Mouse (Mus musculus): ENCODE results near the gene Abhd12b. TPM values are rescaled to one million over a fixed set of nuclear protein-coding genes. Genes with fewer than 3 reads are reported as not detected.

The Abhd12b gene
- polyA plus RNA-seq, 1 experiment from 2014 or later = not detected

DNA sequence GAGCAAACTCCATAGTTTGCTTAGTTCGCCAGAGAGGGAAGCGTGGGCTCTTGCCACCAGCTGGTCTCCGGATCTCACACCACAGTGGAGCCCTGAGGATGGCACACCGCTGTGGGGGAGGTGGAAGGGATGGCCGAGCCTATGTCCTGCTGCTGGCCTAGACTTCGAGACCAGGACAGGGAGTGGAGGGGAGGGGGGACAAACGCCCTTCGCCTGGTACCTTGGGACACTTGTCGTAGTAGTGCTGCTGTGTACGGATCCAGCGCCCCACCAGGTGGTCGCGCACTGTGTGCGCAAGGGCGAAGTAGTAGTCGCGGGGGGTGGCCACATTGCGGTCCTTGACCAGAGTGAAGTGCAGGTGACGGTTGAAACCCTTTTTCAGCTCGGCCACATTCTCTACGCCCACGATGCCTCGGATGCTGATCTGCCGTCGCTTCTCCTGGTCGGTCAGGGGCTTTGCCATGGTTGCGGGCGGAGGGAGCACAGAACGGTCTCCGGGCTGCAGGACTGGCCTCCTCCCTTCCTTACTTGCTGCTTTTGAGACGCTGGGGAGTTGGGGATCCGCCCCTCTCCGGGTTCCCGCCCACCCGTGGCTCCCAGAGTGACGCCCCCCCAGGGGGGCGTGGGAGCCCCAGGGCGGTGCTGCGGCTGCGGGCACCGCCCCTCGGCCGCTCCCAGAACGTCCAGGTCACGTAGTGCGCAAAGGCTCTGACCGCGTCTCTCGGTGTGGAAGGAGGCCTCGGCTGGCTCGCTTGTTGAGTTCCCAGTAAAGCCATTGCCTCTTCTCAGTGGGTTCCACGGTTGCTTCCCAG lies 73.4 kb downstream of the Abhd12b start:
- peaks cover 4% of the 10 kb centered on the region for H3K27me3 ChIP-seq
- ATAC-seq (no peak), DNase-seq (ENCODE audit: low read depth, low spot score) (no peak)
- TF ChIP-seq CTCF (IDR thresholded peaks at IDR 0.05) = no peak
- in situ Hi-C loops (cut with MboI; ENCODE audit: low pct_unique_long_range_greater_than_20kb) = loop anchor here (25.0 kb wide), 1 partner anchor 710 kb away; the partner anchor contains the start of gene Actr10
- ChIA-PET POLR2A (no interaction called here), CTCF (no interaction called here)

DNA sequence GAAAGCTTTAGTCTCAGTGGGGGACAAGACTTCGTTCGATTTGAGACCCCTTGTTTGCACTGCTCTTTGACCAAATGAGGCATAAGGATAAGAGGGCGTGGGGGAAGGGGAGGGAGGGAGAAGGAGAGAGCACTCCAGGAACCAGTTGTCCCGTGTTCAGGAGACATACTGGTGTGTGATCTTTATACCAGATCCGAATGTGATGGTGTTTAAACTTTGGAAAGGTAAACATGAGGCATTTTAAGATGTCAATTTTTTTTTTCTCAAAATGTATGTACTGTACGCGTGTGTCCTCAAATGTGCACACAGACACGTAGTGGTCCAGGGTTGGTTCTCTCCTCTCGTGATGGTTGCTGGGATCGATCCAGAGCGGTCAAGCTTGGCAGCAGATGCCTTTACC lies 74.2 kb downstream of the Abhd12b start:
- CTCF ChIA-PET = no interaction called here
- POLR2A ChIA-PET = no interaction called here
- no peak for TF ChIP-seq CTCF (IDR thresholded peaks at IDR 0.05)
- in situ Hi-C loops (cut with MboI; ENCODE audit: low pct_unique_long_range_greater_than_20kb) = loop anchor here (25.0 kb wide), 1 partner anchor 709 kb away; the partner anchor contains the start of gene Actr10
- ATAC-seq (no peak), DNase-seq (ENCODE audit: low read depth, low spot score) (no peak)
- peaks cover 4% of the 10 kb centered on the region for H3K27me3 ChIP-seq

DNA sequence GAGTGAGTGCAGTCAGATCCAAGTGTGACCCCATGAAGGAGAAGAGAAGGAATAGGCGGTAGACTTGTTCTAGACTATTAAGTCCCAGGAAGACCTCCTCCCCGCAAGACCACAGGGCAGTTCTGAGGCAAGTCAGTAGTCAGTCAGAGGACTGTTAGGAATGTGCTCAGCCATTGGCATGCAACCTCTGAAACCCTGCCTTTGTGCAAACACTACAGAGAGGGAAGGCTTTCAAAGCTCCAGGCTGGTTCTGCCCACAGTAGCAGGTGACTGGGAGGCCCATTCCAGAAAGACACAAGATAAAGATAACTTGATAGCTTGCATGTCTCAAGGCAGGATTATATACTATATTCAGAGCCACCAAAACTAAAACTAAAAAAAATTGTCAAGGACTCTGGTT lies 77.4 kb downstream of the Abhd12b start, which contains the start of gene Pygl:
Pygl (minus strand) TSS at position 195 of the 400 bp plus-strand sequence.
- DNase-seq (ENCODE audit: low read depth, low spot score) = no peak
- ChIA-PET POLR2A (no interaction called here), CTCF (no interaction called here)
- no peak for TF ChIP-seq CTCF (IDR thresholded peaks at IDR 0.05)
- in situ Hi-C loops (cut with MboI; ENCODE audit: low pct_unique_long_range_greater_than_20kb) = loop anchor here (25.0 kb wide), 1 partner anchor 706 kb away; the partner anchor contains the start of gene Actr10
- no peak for ATAC-seq
- peaks cover 4% of the 10 kb centered on the region for H3K27me3 ChIP-seq

DNA sequence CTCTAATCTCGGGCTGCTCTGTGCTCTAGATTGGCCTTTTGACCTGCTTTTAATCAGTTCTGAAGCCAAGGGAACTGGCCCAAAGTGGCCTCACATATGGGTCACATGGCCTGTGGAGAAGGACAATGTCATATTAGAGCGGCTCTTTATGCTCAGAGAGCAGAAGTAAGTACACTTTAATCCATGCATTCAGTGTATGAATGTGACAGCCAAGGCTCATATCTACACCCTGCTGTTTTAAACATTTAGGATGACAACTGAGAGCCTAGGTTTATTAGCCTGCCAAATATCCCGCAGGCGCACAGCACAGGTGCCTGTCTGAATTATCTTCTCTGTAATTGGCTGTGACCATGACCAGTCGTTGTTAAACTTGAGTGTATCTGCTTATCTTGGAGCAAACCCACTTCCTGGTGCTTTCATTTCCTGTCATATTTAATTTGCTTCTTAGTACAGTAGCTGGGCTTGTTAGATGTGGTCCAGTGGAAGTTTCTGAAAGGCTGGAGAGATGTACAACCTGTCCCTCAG lies 78.1 kb downstream of the Abhd12b start:
- in situ Hi-C loops (cut with MboI; ENCODE audit: low pct_unique_long_range_greater_than_20kb) = loop anchor here (25.0 kb wide), 1 partner anchor 705 kb away; the partner anchor contains the start of gene Actr10
- peaks cover 4% of the 10 kb centered on the region for H3K27me3 ChIP-seq
- no peak for ATAC-seq
- ChIA-PET POLR2A (no interaction called here), CTCF (no interaction called here)
- TF ChIP-seq CTCF (IDR thresholded peaks at IDR 0.05) = no peak
- no peak for DNase-seq (ENCODE audit: low read depth, low spot score)

Other genes starting within 250 kb of the Abhd12b start
- 184 TPM for gene Sav1, start 167.1 kb upstream of the Abhd12b start, polyA plus RNA-seq (2021)
- 29.7 TPM for gene Nin, start 40.4 kb upstream of the Abhd12b start, polyA plus RNA-seq (2021)
- 0.03 TPM for gene Pygl, start 77.3 kb downstream of the Abhd12b start, polyA plus RNA-seq (2021)
- not detected for gene Trim9, start 193.5 kb downstream of the Abhd12b start, polyA plus RNA-seq (2021)

Data from Patski (cell line).